Mouse (Mus musculus) common myeloid progenitor, adult 5-6 weeks (primary cell): ENCODE measurements around the gene Yap1. TPM values are rescaled to one million over a fixed set of nuclear protein-coding genes. Genes with fewer than 3 reads are reported as not detected.

Experiments used
- total RNA-seq: library from RNA; stranded (forward); fragments of 200-1000, 187-1606 nt; gene quantifications from 2 replicates; pipeline ENCODE4 v1.2.3, GENCODE M21; 2017

Gene Yap1
- total RNA-seq, 1 experiment from 2014 or later: 0.14 TPM

Other genes starting within 250 kb of the Yap1 start
- 172 and 173 TPM in 2 replicates for gene Tmem123, start 240.6 kb downstream of the Yap1 start, total RNA-seq
- gene Birc2, start 167.5 kb downstream of the Yap1 start, total RNA-seq: 66.5 and 67.1 TPM in 2 replicates
- gene Birc3, start 131.4 kb downstream of the Yap1 start, total RNA-seq: 46.1 and 52.9 TPM in 2 replicates
- 0.73 TPM in 1 of 2 replicates, not detected in the other for gene Cfap300, start 38.2 kb upstream of the Yap1 start, total RNA-seq
- 0.44 and 1.1 TPM in 2 replicates for gene Cep126, start 129.7 kb upstream of the Yap1 start, total RNA-seq